Mouse (Mus musculus) megakaryocyte, embryonic 14.5 days (primary cell): Measurements from ENCODE around the gene Map4k2. TPM values are rescaled to one million over a fixed set of nuclear protein-coding genes. Genes with fewer than 3 reads are reported as not detected.

Experiments used
- H3K27me3 ChIP-seq: replicated peaks from 2 replicates; pipeline ENCODE3; 2012; ENCODE audit warnings: inconsistent platforms
- H3K36me3 ChIP-seq: replicated peaks from 2 replicates; pipeline ENCODE3; 2012; ENCODE audit warnings: low read length, inconsistent platforms, mixed read lengths
- H3K4me1 ChIP-seq: 2 replicates; pipeline ENCODE4 v1.6.1; 2012; ENCODE audit warnings: inconsistent platforms
- H3K4me3 ChIP-seq: replicated peaks from 2 replicates; pipeline ENCODE3; 2012; ENCODE audit warnings: moderate library complexity, mild to moderate bottlenecking, inconsistent platforms
- H3K9me3 ChIP-seq: 2 replicates; pipeline ENCODE4 v1.6.1; 2012; ENCODE audit warnings: inconsistent platforms
- FLI1 ChIP-seq: IDR thresholded peaks from 2 replicates; pipeline ENCODE4 v1.6.1; 2012; ENCODE audit warnings: low read length, inconsistent platforms, mixed read lengths
- GATA1 ChIP-seq: IDR thresholded peaks from 3 replicates; pipeline ENCODE4 v1.6.1; 2012; ENCODE audit warnings: mixed read lengths, low read length, inconsistent platforms, borderline replicate concordance
- polyA plus RNA-seq: library from polyadenylated mRNA; stranded (reverse); fragments of >175 nt; gene quantifications from 2 replicates; pipeline ENCODE4 v1.2.3, GENCODE M21; 2012; ENCODE audit warnings: low replicate concordance; ENCODE audit not compliant: insufficient read depth

Map4k2 gene
- polyA plus RNA-seq, result 9.3 and 21.8 TPM in 2 replicates

- Histone ChIP-seq H3K9me3 (no peaks in the 10 kb centered on the region), H3K36me3 (peaks cover 75% of the 10 kb centered on the region), H3K4me1 (peaks cover 87% of the 10 kb centered on the region), H3K27me3 (no peaks in the 10 kb centered on the region), H3K4me3 (peak within 1 kb of the TSS; percentile 97)
- TF ChIP-seq FLI1 (no peak), GATA1 (no peak)
These were observed at the start of gene Map4k2 for GRCm38 (mm10) chr19:6340524-6341452. Map4k2 (plus strand) TSS chr19:6341135.

GRCm38 (mm10) chr19:6292262-6292661, 48.7 kb upstream of the Map4k2 start:
- no peak for TF ChIP-seq GATA1
- peaks cover 100% of the 10 kb centered on the region for H3K4me1 ChIP-seq

GRCm38 (mm10) chr19:6294301-6294700, 46.6 kb upstream of the Map4k2 start:
- Histone ChIP-seq H3K4me1 (peaks cover 100% of the 10 kb centered on the region), H3K4me3 (no peak overlapping the region), H3K36me3 (peaks cover 95% of the 10 kb centered on the region), H3K27me3 (no peaks in the 10 kb centered on the region), H3K9me3 (no peaks in the 10 kb centered on the region)
- no peak for TF ChIP-seq GATA1
- TF ChIP-seq FLI1, result no peak

More at GRCm38 (mm10) chr19:6292262-6292661, 48.7 kb upstream of the Map4k2 start:
- H3K9me3 ChIP-seq, result no peaks in the 10 kb centered on the region
- H3K27me3 ChIP-seq, result no peaks in the 10 kb centered on the region
- H3K36me3 ChIP-seq, result peaks cover 94% of the 10 kb centered on the region
- H3K4me3 ChIP-seq, result peak overlapping the region; percentile 79

- no peak for TF ChIP-seq GATA1
- no peak for TF ChIP-seq FLI1
- Histone ChIP-seq H3K4me1 (peaks cover 100% of the 10 kb centered on the region), H3K4me3 (peak overlapping the region; percentile 87), H3K27me3 (no peaks in the 10 kb centered on the region), H3K36me3 (peaks cover 97% of the 10 kb centered on the region), H3K9me3 (no peaks in the 10 kb centered on the region)
These were observed 44.3 kb upstream of the Map4k2 start for GRCm38 (mm10) chr19:6296551-6297210.

DNA sequence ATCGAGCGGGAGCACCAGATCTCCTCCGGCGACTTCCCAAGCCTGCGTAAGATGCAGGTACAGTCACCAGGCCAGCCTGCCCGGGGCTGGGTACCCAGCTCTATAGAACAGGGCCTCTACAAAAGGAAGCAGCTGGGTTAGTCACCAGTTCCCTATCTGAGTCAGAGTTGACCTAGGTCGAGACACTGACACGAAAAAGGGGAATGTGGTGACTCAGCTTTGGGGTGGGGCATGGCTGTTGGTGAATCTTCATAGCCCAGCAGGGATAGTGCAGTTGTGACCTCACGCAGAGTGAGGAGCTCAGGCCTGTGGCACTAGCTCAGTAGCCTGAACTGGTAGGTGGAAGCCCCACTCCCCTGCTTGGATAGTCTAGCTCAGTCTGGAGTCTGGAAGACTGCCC, 43.3 kb upstream of the Map4k2 start:
- peak overlapping the region; percentile 89 for H3K4me3 ChIP-seq

GRCm38 (mm10) chr19:6299003-6299402, 41.9 kb upstream of the Map4k2 start:
- H3K27me3 ChIP-seq, result no peaks in the 10 kb centered on the region
- H3K4me1 ChIP-seq, result peaks cover 100% of the 10 kb centered on the region
- peaks cover 93% of the 10 kb centered on the region for H3K36me3 ChIP-seq
- TF ChIP-seq GATA1 (no peak), FLI1 (no peak)
- peak overlapping the region; percentile 89 for H3K4me3 ChIP-seq
- no peaks in the 10 kb centered on the region for H3K9me3 ChIP-seq

More for the DNA sequence above, 43.3 kb upstream of the Map4k2 start:
- Histone ChIP-seq H3K27me3 (no peaks in the 10 kb centered on the region), H3K4me1 (peaks cover 100% of the 10 kb centered on the region), H3K36me3 (peaks cover 97% of the 10 kb centered on the region), H3K9me3 (no peaks in the 10 kb centered on the region)
- TF ChIP-seq GATA1, result no peak
- peak; percentile 16; the same call in 1 of the 2 replicates for TF ChIP-seq FLI1

GRCm38 (mm10) chr19:6299450-6300267, 41.3 kb upstream of the Map4k2 start:
- no peak for TF ChIP-seq GATA1
- TF ChIP-seq FLI1, result no peak
- H3K9me3 ChIP-seq, result no peaks in the 10 kb centered on the region
- H3K27me3 ChIP-seq, result no peaks in the 10 kb centered on the region
- peaks cover 100% of the 10 kb centered on the region for H3K4me1 ChIP-seq
- peak overlapping the region; percentile 89 for H3K4me3 ChIP-seq
- peaks cover 87% of the 10 kb centered on the region for H3K36me3 ChIP-seq

DNA sequence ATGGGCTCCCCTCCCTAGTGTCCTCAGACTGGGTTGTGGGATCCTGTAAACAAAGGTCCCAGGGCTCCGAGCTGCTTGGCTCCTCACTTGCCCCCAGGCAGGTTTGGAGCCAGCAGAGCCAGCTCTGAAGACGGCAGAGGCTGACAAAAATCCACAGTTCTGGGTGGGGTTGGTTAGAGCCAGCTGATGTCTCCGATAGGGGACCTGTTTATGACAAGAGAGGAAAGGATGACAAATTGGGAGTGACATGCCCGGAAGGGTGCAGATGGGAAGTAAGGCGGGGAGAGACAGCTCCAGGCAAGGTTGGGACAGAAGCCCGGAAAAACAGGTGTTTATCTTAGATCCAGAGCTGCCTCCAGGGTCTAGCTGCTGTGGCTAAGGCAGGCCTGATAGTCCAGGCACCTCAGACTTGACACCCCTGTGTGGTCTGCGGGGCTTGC, 40.5 kb upstream of the Map4k2 start:
- Histone ChIP-seq H3K36me3 (peaks cover 79% of the 10 kb centered on the region), H3K27me3 (no peaks in the 10 kb centered on the region), H3K4me3 (peak overlapping the region; percentile 38), H3K4me1 (peaks cover 99% of the 10 kb centered on the region), H3K9me3 (no peaks in the 10 kb centered on the region)
- no peak for TF ChIP-seq FLI1
- no peak for TF ChIP-seq GATA1

- Histone ChIP-seq H3K4me3 (no peak overlapping the region), H3K9me3 (no peaks in the 10 kb centered on the region), H3K4me1 (peaks cover 99% of the 10 kb centered on the region), H3K36me3 (peaks cover 63% of the 10 kb centered on the region), H3K27me3 (peaks cover 4% of the 10 kb centered on the region)
- TF ChIP-seq GATA1 (no peak), FLI1 (no peak)
These were observed 38.8 kb upstream of the Map4k2 start for GRCm38 (mm10) chr19:6302114-6302513.

GRCm38 (mm10) chr19:6302522-6302921, 38.4 kb upstream of the Map4k2 start:
- no peak for TF ChIP-seq GATA1
- no peak for TF ChIP-seq FLI1
- Histone ChIP-seq H3K27me3 (peaks cover 4% of the 10 kb centered on the region), H3K36me3 (peaks cover 59% of the 10 kb centered on the region), H3K4me1 (peaks cover 99% of the 10 kb centered on the region), H3K9me3 (no peaks in the 10 kb centered on the region), H3K4me3 (peak overlapping the region; percentile 35)
